ENCODE assay signal across 9 mouse cellular contexts in genomic region chrX:143996716-143997115, GRCm38 (mm10).
A peak's percentile ranks its signal among the peaks of the same experiment; 100 is the strongest.
DNase-seq lines count a peak whose midpoint lies in the region; ATAC-seq and TF ChIP-seq lines count a peak whose summit lies in the region.
"Had no signal": no experiment of that assay in that cellular context is flagged by ENCODE, and none has a peak within 500 bp of the region (broad histone marks: within the 10 kb centered on the region; RNA-seq: fewer than 3 reads in every experiment).

No protein-coding gene starts in this region.

- ATAC-seq in kidney, embryonic 15.5 days (replicated peaks; ENCODE audit: low FRiP score): no peak
- ATAC-seq in liver, postnatal 0 days: no peak
- no peak for ATAC-seq in megakaryocyte, adult 5-6 weeks (ENCODE audit: poor library complexity, severe bottlenecking)

- H3K9ac ChIP-seq in kidney, embryonic 15.5 days: no peak overlapping the region
- H3K9ac ChIP-seq in liver, postnatal 0 days (replicated peaks): no peak overlapping the region
- H3K9ac ChIP-seq: stomach, embryonic 15.5 days had no signal

- WGBS in kidney, embryonic 15.5 days: 27% methylated on average over 4 of the region's 4 CpGs
- WGBS in liver, postnatal 0 days (ENCODE audit: insufficient replicate concordance): 27% methylated on average over 4 of the region's 4 CpGs

- no peak for TF ChIP-seq EP300 in liver, postnatal 0 days (IDR thresholded peaks at IDR 0.05; ENCODE audit: low read depth)

- H3K36me3 ChIP-seq in kidney, embryonic 15.5 days: no peaks in the 10 kb centered on the region
- no peaks in the 10 kb centered on the region for H3K36me3 ChIP-seq in liver, postnatal 0 days (replicated peaks; ENCODE audit: insufficient read depth, low read length)
- H3K36me3 ChIP-seq: stomach, embryonic 15.5 days had no signal

- no peak overlapping the region for H3K27ac ChIP-seq in kidney, embryonic 15.5 days
- no peak overlapping the region for H3K27ac ChIP-seq in liver, postnatal 0 days (ENCODE audit: low read depth)
- H3K27ac ChIP-seq: stomach, embryonic 15.5 days had no signal

- peak; percentile 38 for TF ChIP-seq CTCF in liver, postnatal 0 days (IDR thresholded peaks at IDR 0.05; ENCODE audit: low read depth)

- H3K4me2 ChIP-seq in kidney, embryonic 15.5 days: peak overlapping the region; percentile 28; the same call in 1 of the 2 replicates
- H3K4me2 ChIP-seq in liver, postnatal 0 days (ENCODE audit: low read depth, low read length): no peak overlapping the region
- H3K4me2 ChIP-seq: stomach, embryonic 15.5 days had no signal

- H3K4me3 ChIP-seq in kidney, embryonic 15.5 days (replicated peaks): no peak overlapping the region
- no peak overlapping the region for H3K4me3 ChIP-seq in liver, postnatal 0 days (ENCODE audit: low read depth, low read length)
- H3K4me3 ChIP-seq: stomach, embryonic 15.5 days had no signal

- H3K27me3 ChIP-seq in kidney, embryonic 15.5 days: no peaks in the 10 kb centered on the region
- H3K27me3 ChIP-seq in liver, postnatal 0 days (ENCODE audit: insufficient read depth, low read length): no peaks in the 10 kb centered on the region
- H3K27me3 ChIP-seq: stomach, embryonic 15.5 days had no signal

- peak; percentile 30 to 41 for DNase-seq in left cerebral cortex, adult 18-20 months (ENCODE audit: low spot score in 2 of 2)
- DNase-seq in left cerebral cortex, adult 11 months (ENCODE audit: low spot score): no peak
- DNase-seq in cerebellum, adult 9-11 months: peak; percentile 2
- peak; percentile 3 to 16 for DNase-seq in frontal cortex, postnatal 10 days (ENCODE audit: low spot score in 2 of 2)
- no peak for DNase-seq in liver, postnatal 0 days
- peak; percentile 34 for DNase-seq in right cerebral cortex, postnatal 4 days

- H3K9me3 ChIP-seq in kidney, embryonic 15.5 days (replicated peaks): no peaks in the 10 kb centered on the region
- H3K9me3 ChIP-seq in liver, postnatal 0 days (ENCODE audit: low read length): no peaks in the 10 kb centered on the region
- H3K9me3 ChIP-seq: stomach, embryonic 15.5 days had no signal

- no peaks in the 10 kb centered on the region for H3K4me1 ChIP-seq in kidney, embryonic 15.5 days
- H3K4me1 ChIP-seq in liver, postnatal 0 days (ENCODE audit: insufficient read depth): no peaks in the 10 kb centered on the region
- H3K4me1 ChIP-seq: stomach, embryonic 15.5 days had no signal

Comparison
In these comparisons a context has a peak if more than half of its experiments do, and no peak if none do; other contexts are left out.
1. DNase-seq: peak in left cerebral cortex, adult 18-20 months (2 of 2), cerebellum, adult 9-11 months (single experiment), frontal cortex, postnatal 10 days (2 of 2) and right cerebral cortex, postnatal 4 days (single experiment); none in left cerebral cortex, adult 11 months (single experiment) and liver, postnatal 0 days (single experiment).